Mouse (Mus musculus) liver, postnatal 0 days (tissue): ENCODE results near the gene Epb41.

Source experiments
- CTCF ChIP-seq: sonication (generic); IDR thresholded peaks from 2 replicates; pipeline ENCODE4 v1.5.1; 2016; ENCODE audit warnings: antibody characterized with exemption, low read depth
- EP300 ChIP-seq: IDR thresholded peaks from 2 replicates; pipeline ENCODE4 v1.6.1; 2016; ENCODE audit warnings: antibody characterized with exemption, low read depth, mild to moderate bottlenecking

DNA sequence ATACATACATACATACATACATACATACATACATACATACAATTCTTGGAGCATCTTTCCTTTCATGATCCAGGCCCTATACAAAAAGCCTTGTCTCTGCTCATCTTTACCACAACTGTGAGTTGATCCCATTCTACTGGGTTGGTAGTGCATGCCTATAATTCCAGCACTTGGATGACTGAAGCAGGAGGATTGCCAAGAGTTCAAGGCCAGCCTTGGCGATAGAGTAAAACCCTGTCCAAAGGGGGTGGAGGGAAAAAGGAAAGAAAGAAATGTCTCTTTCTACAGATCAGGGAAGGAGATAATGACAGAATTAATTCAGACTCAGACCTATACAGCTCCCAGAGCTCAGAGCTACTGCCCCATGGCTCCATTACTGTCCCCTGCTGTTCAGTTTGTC, 48.0 kb upstream of the Epb41 start:
- TF ChIP-seq CTCF (no peak), EP300 (no peak)
